Mouse (Mus musculus): ENCODE results near the gene Gm2075.
"Not testable (repeated sequence)": the region's sequence is repeated elsewhere in the genome, so short reads cannot be mapped to it uniquely, and the experiment has no call there.

GRCm38 (mm10) chr12:88039703-88040102 is 28.1 kb downstream of the Gm2075 start:
- TF ChIP-seq CTCF (IDR thresholded peaks at IDR 0.05; ENCODE audit: low read depth, low read length); EP300 (IDR thresholded peaks at IDR 0.05; ENCODE audit: insufficient read depth, low read depth, low read length); POLR2A (IDR thresholded peaks at IDR 0.05; ENCODE audit: insufficient read depth, low read length): not testable (repeated sequence)
